Mouse (Mus musculus) testis, adult 2 months (tissue): ENCODE measurements around the gene BC061212. TPM values are rescaled to one million over a fixed set of nuclear protein-coding genes. Genes with fewer than 3 reads are reported as not detected.
"Not testable (repeated sequence)": the region's sequence is repeated elsewhere in the genome, so short reads cannot be mapped to it uniquely, and the experiment has no call there.

Experiments
- H3K27ac ChIP-seq: fragments of 200-500 bp; 2 replicates; pipeline ENCODE4 v1.5.1; 2012; ENCODE audit warnings: low read depth, low read length; ENCODE audit not compliant: control insufficient read depth, insufficient read depth
- H3K27me3 ChIP-seq: fragments of 200-500 bp; 2 replicates; pipeline ENCODE4 v1.6.1; 2012; ENCODE audit warnings: mild to moderate bottlenecking, low read length, moderate library complexity; ENCODE audit not compliant: control insufficient read depth, insufficient read depth
- H3K36me3 ChIP-seq: fragments of 200-500 bp; 2 replicates; pipeline ENCODE4 v1.6.1; 2012; ENCODE audit warnings: mild to moderate bottlenecking, low read length; ENCODE audit not compliant: control insufficient read depth, insufficient read depth
- H3K4me1 ChIP-seq: fragments of 200-500 bp; 2 replicates; pipeline ENCODE4 v1.6.1; 2012; ENCODE audit warnings: low read length; ENCODE audit not compliant: control insufficient read depth, insufficient read depth
- H3K4me3 ChIP-seq: fragments of 200-500 bp; 2 replicates; pipeline ENCODE4 v1.5.1; 2012; ENCODE audit warnings: low read depth, mild to moderate bottlenecking, low read length, moderate library complexity, mixed read lengths; ENCODE audit not compliant: control insufficient read depth
- polyA plus RNA-seq: library from polyadenylated mRNA; depleted of rRNA; stranded (reverse); fragments of >200 nt; gene quantifications from 2 replicates; pipeline ENCODE4 v1.2.3, GENCODE M21; 2012; rRNA removed

BC061212 gene
- polyA plus RNA-seq, result not detected in 2 replicates

DNA sequence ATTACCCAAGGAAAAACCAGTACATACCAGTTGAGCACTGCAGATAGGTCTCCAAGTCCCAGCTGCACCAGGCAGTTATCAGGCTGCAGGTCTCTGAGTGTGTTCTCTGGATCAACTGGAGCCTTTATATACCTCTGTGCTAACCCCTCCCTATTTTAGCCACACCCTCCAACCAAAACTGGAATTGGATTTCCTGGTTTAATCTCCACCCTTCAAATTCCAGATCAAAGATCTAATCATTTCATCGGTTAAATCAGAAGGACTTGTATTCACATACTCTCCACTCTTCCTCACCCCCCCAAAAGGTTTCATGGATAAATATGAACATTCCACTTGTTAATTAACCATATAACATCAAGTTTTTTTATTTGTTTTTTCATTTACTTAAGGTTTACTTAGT lies at the start of gene BC061212:
TSS of gene BC061212 (minus strand) at position 101 of the 400 bp plus-strand sequence.
- not testable (repeated sequence) for H3K4me1 ChIP-seq, H3K36me3 ChIP-seq, H3K27ac ChIP-seq, H3K4me3 ChIP-seq, H3K27me3 ChIP-seq

DNA sequence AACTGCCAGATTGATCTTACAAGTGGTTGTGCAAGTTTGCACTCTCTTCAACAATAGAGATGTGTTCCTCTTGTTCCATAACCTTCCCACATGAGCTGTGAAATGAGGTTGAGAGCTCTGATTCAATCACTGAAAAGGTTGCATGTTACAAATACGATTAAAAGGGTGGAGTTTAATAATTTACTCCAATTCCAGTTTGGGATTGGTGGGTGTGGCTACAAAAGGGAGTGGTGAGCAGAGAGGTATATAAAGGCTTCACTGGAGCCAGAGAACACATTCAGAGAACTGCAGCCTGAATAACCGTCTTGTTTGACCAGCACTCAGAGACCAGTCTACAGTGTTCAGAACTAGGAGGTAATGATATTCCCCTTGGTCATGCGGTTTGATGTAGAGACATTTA lies 5.7 kb upstream of the BC061212 start, which contains the start of gene Gm6351:
TSS of gene Gm6351 (plus strand) at position 301 of the 400 bp plus-strand sequence.
- H3K27me3 ChIP-seq, H3K27ac ChIP-seq, H3K36me3 ChIP-seq, H3K4me1 ChIP-seq, H3K4me3 ChIP-seq: not testable (repeated sequence)

Other genes with a start within 250 kb of the BC061212 start
- gene Gm7792, start 226.8 kb downstream of the BC061212 start, polyA plus RNA-seq, result not detected in 2 replicates
- not detected in 2 replicates for gene Gm16429, start 141.5 kb downstream of the BC061212 start, polyA plus RNA-seq
- gene Gm6351, start 5.8 kb upstream of the BC061212 start, polyA plus RNA-seq, result not detected in 2 replicates
- gene Gm3106, start 147.5 kb upstream of the BC061212 start, polyA plus RNA-seq, result not detected in 2 replicates
- not detected in 2 replicates for gene A430089I19Rik, start 236.3 kb upstream of the BC061212 start, polyA plus RNA-seq
- gene Gm6502, start 243.9 kb upstream of the BC061212 start, polyA plus RNA-seq, result not detected in 2 replicates